Mouse (Mus musculus): Measurements from ENCODE around the gene Cnot3. TPM values are rescaled to one million over a fixed set of nuclear protein-coding genes. Genes with fewer than 3 reads are reported as not detected.

The Cnot3 gene
- polyA plus RNA-seq, 1 experiment from 2014 or later, result 57.4 TPM

- no peak overlapping the region for H3K9ac ChIP-seq (replicated peaks; ENCODE audit: low read length)
- DNase-seq (ENCODE audit: low spot score) (no peak), ATAC-seq (replicated peaks; ENCODE audit: insufficient number of reproducible peaks, low FRiP score, low TSS enrichment, low read depth) (0 out of 2 replicates have a peak, but pooled peaks have one; percentile 14)
- no peaks in the 10 kb centered on the region for H3K27me3 ChIP-seq (ENCODE audit: control insufficient read depth, insufficient read depth, low read length)
- no peak overlapping the region for H3K4me3 ChIP-seq (ENCODE audit: low read depth, low read length)
- H3K4me2 ChIP-seq (ENCODE audit: low read depth, low read length), result no peak overlapping the region
- H3K27ac ChIP-seq (replicated peaks; ENCODE audit: low read depth, low read length), result no peak overlapping the region
- 97% methylated on average over 13 of the region's 14 CpGs for WGBS
- no peaks in the 10 kb centered on the region for H3K4me1 ChIP-seq (ENCODE audit: control insufficient read depth, insufficient read depth, low read length)
- H3K36me3 ChIP-seq (replicated peaks; ENCODE audit: control insufficient read depth, insufficient read depth, low read depth, low read length), result peaks cover 33% of the 10 kb centered on the region
- no peaks in the 10 kb centered on the region for H3K9me3 ChIP-seq (replicated peaks; ENCODE audit: control insufficient read depth, low read length)
Observed at GRCm38 (mm10) chr7:3658578-3658977, 13.5 kb downstream of the Cnot3 start.

- peak; percentile 25 for ATAC-seq (replicated peaks; ENCODE audit: insufficient number of reproducible peaks, low FRiP score, low TSS enrichment, low read depth)
Observed at GRCm38 (mm10) chr7:3664524-3665214, 19.6 kb downstream of the Cnot3 start.

GRCm38 (mm10) chr7:3665215-3666114 is 20.4 kb downstream of the Cnot3 start, which contains the start of gene Leng1:
Leng1 (minus strand) TSS chr7:3665840.
- Histone ChIP-seq H3K27me3 (ENCODE audit: control insufficient read depth, insufficient read depth, low read length) (no peaks in the 10 kb centered on the region), H3K4me3 (ENCODE audit: low read depth, low read length) (peak within 1 kb of the TSS; percentile 64), H3K36me3 (replicated peaks; ENCODE audit: control insufficient read depth, insufficient read depth, low read depth, low read length) (peaks cover 3% of the 10 kb centered on the region; the same call in 1 of the 2 replicates), H3K27ac (replicated peaks; ENCODE audit: low read depth, low read length) (peak within 1 kb of the TSS; percentile 63), H3K4me2 (ENCODE audit: low read depth, low read length) (peak within 1 kb of the TSS; percentile 65), H3K9me3 (replicated peaks; ENCODE audit: control insufficient read depth, low read length) (no peaks in the 10 kb centered on the region), H3K4me1 (ENCODE audit: control insufficient read depth, insufficient read depth, low read length) (no peaks in the 10 kb centered on the region; the same call in 1 of the 2 replicates), H3K9ac (replicated peaks; ENCODE audit: low read length) (peak within 1 kb of the TSS; percentile 77)
- DNase-seq (ENCODE audit: low spot score), result peak; percentile 97
- 4% methylated on average over 44 of the region's 45 CpGs for WGBS
- peak; percentile 99 for ATAC-seq (replicated peaks; ENCODE audit: insufficient number of reproducible peaks, low FRiP score, low TSS enrichment, low read depth)

More at GRCm38 (mm10) chr7:3664524-3665214, 19.6 kb downstream of the Cnot3 start:
- WGBS, result 33% methylated on average over 15 of the region's 15 CpGs
- Histone ChIP-seq H3K4me3 (ENCODE audit: low read depth, low read length) (peak overlapping the region; percentile 64), H3K27ac (replicated peaks; ENCODE audit: low read depth, low read length) (peak overlapping the region; percentile 63; the same call in 1 of the 2 replicates), H3K4me1 (ENCODE audit: control insufficient read depth, insufficient read depth, low read length) (no peaks in the 10 kb centered on the region; the same call in 1 of the 2 replicates), H3K27me3 (ENCODE audit: control insufficient read depth, insufficient read depth, low read length) (no peaks in the 10 kb centered on the region), H3K36me3 (replicated peaks; ENCODE audit: control insufficient read depth, insufficient read depth, low read depth, low read length) (peaks cover 7% of the 10 kb centered on the region), H3K4me2 (ENCODE audit: low read depth, low read length) (peak overlapping the region; percentile 65), H3K9me3 (replicated peaks; ENCODE audit: control insufficient read depth, low read length) (no peaks in the 10 kb centered on the region), H3K9ac (replicated peaks; ENCODE audit: low read length) (peak overlapping the region; percentile 77)
- DNase-seq (ENCODE audit: low spot score), result peak; percentile 31

GRCm38 (mm10) chr7:3666921-3667391 is 21.9 kb downstream of the Cnot3 start:
- DNase-seq (ENCODE audit: low spot score), result no peak
- no peak overlapping the region for H3K27ac ChIP-seq (replicated peaks; ENCODE audit: low read depth, low read length)
- no peaks in the 10 kb centered on the region; the same call in 1 of the 2 replicates for H3K4me1 ChIP-seq (ENCODE audit: control insufficient read depth, insufficient read depth, low read length)
- H3K4me2 ChIP-seq (ENCODE audit: low read depth, low read length), result no peak overlapping the region
- no peak overlapping the region; the same call in 1 of the 2 replicates for H3K9ac ChIP-seq (replicated peaks; ENCODE audit: low read length)
- 16% methylated on average over 14 of the region's 14 CpGs for WGBS
- ATAC-seq (replicated peaks; ENCODE audit: insufficient number of reproducible peaks, low FRiP score, low TSS enrichment, low read depth), result no peak
- H3K9me3 ChIP-seq (replicated peaks; ENCODE audit: control insufficient read depth, low read length), result no peaks in the 10 kb centered on the region
- no peaks in the 10 kb centered on the region; the same call in 1 of the 2 replicates for H3K36me3 ChIP-seq (replicated peaks; ENCODE audit: control insufficient read depth, insufficient read depth, low read depth, low read length)
- H3K4me3 ChIP-seq (ENCODE audit: low read depth, low read length), result no peak overlapping the region
- H3K27me3 ChIP-seq (ENCODE audit: control insufficient read depth, insufficient read depth, low read length), result no peaks in the 10 kb centered on the region

GRCm38 (mm10) chr7:3674507-3675227 is 29.6 kb downstream of the Cnot3 start:
- DNase-seq (ENCODE audit: low spot score) (peak; percentile 88), ATAC-seq (replicated peaks; ENCODE audit: insufficient number of reproducible peaks, low FRiP score, low TSS enrichment, low read depth) (peak; percentile 87)
- no peak overlapping the region for H3K4me3 ChIP-seq (ENCODE audit: low read depth, low read length)
- no peak overlapping the region for H3K4me2 ChIP-seq (ENCODE audit: low read depth, low read length)
- no peaks in the 10 kb centered on the region for H3K36me3 ChIP-seq (replicated peaks; ENCODE audit: control insufficient read depth, insufficient read depth, low read depth, low read length)
- H3K9ac ChIP-seq (replicated peaks; ENCODE audit: low read length), result no peak overlapping the region
- no peak overlapping the region for H3K27ac ChIP-seq (replicated peaks; ENCODE audit: low read depth, low read length)
- 74% methylated on average over 10 of the region's 10 CpGs for WGBS
- no peaks in the 10 kb centered on the region for H3K27me3 ChIP-seq (ENCODE audit: control insufficient read depth, insufficient read depth, low read length)
- H3K4me1 ChIP-seq (ENCODE audit: control insufficient read depth, insufficient read depth, low read length), result no peaks in the 10 kb centered on the region
- H3K9me3 ChIP-seq (replicated peaks; ENCODE audit: control insufficient read depth, low read length), result no peaks in the 10 kb centered on the region

GRCm38 (mm10) chr7:3675228-3675548 is 30.1 kb downstream of the Cnot3 start:
- ATAC-seq (replicated peaks; ENCODE audit: insufficient number of reproducible peaks, low FRiP score, low TSS enrichment, low read depth) (no peak; the same call in 1 of the 2 replicates), DNase-seq (ENCODE audit: low spot score) (no peak)
- H3K36me3 ChIP-seq (replicated peaks; ENCODE audit: control insufficient read depth, insufficient read depth, low read depth, low read length), result no peaks in the 10 kb centered on the region
- H3K4me1 ChIP-seq (ENCODE audit: control insufficient read depth, insufficient read depth, low read length), result no peaks in the 10 kb centered on the region
- 81% methylated on average over 3 of the region's 3 CpGs for WGBS
- H3K27ac ChIP-seq (replicated peaks; ENCODE audit: low read depth, low read length), result no peak overlapping the region
- no peaks in the 10 kb centered on the region for H3K9me3 ChIP-seq (replicated peaks; ENCODE audit: control insufficient read depth, low read length)
- H3K4me3 ChIP-seq (ENCODE audit: low read depth, low read length), result no peak overlapping the region
- H3K4me2 ChIP-seq (ENCODE audit: low read depth, low read length), result no peak overlapping the region
- no peak overlapping the region for H3K9ac ChIP-seq (replicated peaks; ENCODE audit: low read length)
- H3K27me3 ChIP-seq (ENCODE audit: control insufficient read depth, insufficient read depth, low read length), result no peaks in the 10 kb centered on the region

GRCm38 (mm10) chr7:3676371-3676770 is 31.3 kb downstream of the Cnot3 start:
- ATAC-seq (replicated peaks; ENCODE audit: insufficient number of reproducible peaks, low FRiP score, low TSS enrichment, low read depth), result no peak
- WGBS, result 80% methylated on average over 12 of the region's 12 CpGs
- Histone ChIP-seq H3K27me3 (ENCODE audit: control insufficient read depth, insufficient read depth, low read length) (no peaks in the 10 kb centered on the region), H3K4me3 (ENCODE audit: low read depth, low read length) (no peak overlapping the region), H3K27ac (replicated peaks; ENCODE audit: low read depth, low read length) (no peak overlapping the region), H3K4me2 (ENCODE audit: low read depth, low read length) (no peak overlapping the region), H3K36me3 (replicated peaks; ENCODE audit: control insufficient read depth, insufficient read depth, low read depth, low read length) (no peaks in the 10 kb centered on the region), H3K9me3 (replicated peaks; ENCODE audit: control insufficient read depth, low read length) (no peaks in the 10 kb centered on the region), H3K4me1 (ENCODE audit: control insufficient read depth, insufficient read depth, low read length) (no peaks in the 10 kb centered on the region), H3K9ac (replicated peaks; ENCODE audit: low read length) (no peak overlapping the region)
- no peak for DNase-seq (ENCODE audit: low spot score)
